Mouse (Mus musculus): ENCODE measurements around the gene Bach2. TPM values are rescaled to one million over a fixed set of nuclear protein-coding genes. Genes with fewer than 3 reads are reported as not detected.
A peak's percentile ranks its signal among the peaks of the same experiment; 100 is the strongest.

Gene Bach2
- polyA plus RNA-seq, 1 experiment from 2014 or later, result 16.4 TPM

DNA sequence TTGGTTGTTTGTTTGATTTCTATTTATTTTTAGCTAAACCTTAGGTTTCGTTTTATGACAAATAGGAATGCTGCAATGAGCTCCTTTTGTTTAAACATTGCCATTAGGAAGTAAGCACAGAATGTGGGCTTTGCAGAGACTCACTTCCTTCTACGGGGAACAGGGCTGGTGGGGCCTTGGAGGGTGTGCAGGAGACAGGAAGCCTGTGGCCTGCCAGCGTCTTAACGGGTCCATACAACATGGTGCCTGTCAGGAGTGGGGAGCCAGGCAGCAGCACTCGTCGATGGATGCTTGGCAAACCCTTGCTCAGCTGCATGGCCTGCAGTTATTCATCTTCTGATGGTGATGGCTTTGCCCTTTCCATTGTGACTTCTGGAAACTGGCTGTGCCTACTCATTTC lies 41.8 kb downstream of the Bach2 start:
- no peak for DNase-seq (ENCODE audit: low spot score)
- ATAC-seq (ENCODE audit: insufficient number of reproducible peaks, low FRiP score, low TSS enrichment, low read depth), result no peak
- H3K27ac ChIP-seq (replicated peaks; ENCODE audit: low read depth, low read length), result no peak overlapping the region; the same call in 1 of the 2 replicates
- no peaks in the 10 kb centered on the region for H3K36me3 ChIP-seq (ENCODE audit: control insufficient read depth, insufficient read depth, low read length)
- no peak overlapping the region for H3K9ac ChIP-seq (ENCODE audit: low read length)
- H3K4me1 ChIP-seq (ENCODE audit: control insufficient read depth, insufficient read depth, low read length), result peaks cover 5% of the 10 kb centered on the region; the same call in 1 of the 2 replicates
- H3K4me3 ChIP-seq (ENCODE audit: low read depth, low read length), result no peak overlapping the region
- 32% methylated on average over 6 of the region's 6 CpGs for WGBS
- no peaks in the 10 kb centered on the region for H3K27me3 ChIP-seq (ENCODE audit: control insufficient read depth, insufficient read depth, low read length)
- H3K9me3 ChIP-seq (ENCODE audit: control insufficient read depth, low read length), result no peaks in the 10 kb centered on the region
- H3K4me2 ChIP-seq (ENCODE audit: low read depth, severe bottlenecking), result no peak overlapping the region

DNA sequence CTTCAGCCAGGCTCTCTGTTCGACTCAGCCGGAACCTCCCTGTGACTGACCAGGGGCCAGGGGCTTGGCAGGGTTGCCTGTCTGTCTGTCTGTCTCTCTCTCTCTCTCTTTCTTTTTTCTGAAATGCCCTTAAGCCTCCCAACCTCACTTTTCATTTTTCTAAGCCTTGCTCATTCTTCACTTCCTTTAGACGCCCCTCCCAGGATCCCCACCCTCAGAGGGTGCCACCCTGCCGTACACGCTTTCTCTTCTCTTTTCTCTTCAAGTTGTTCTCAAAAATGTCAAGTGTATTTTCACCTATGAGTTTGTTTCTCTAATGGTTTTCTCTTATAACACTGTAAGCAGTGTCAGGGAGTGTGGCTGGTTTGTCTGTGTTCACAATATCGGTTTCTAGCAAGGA lies 42.7 kb downstream of the Bach2 start:
- DNase-seq (ENCODE audit: low spot score), result no peak
- no peak overlapping the region for H3K4me2 ChIP-seq (ENCODE audit: low read depth, severe bottlenecking)
- H3K9me3 ChIP-seq (ENCODE audit: control insufficient read depth, low read length), result no peaks in the 10 kb centered on the region
- 88% methylated on average over 6 of the region's 6 CpGs for WGBS
- no peak overlapping the region for H3K4me3 ChIP-seq (ENCODE audit: low read depth, low read length)
- H3K9ac ChIP-seq (ENCODE audit: low read length), result no peak overlapping the region
- H3K27ac ChIP-seq (replicated peaks; ENCODE audit: low read depth, low read length), result no peak overlapping the region
- H3K4me1 ChIP-seq (ENCODE audit: control insufficient read depth, insufficient read depth, low read length), result peaks cover 5% of the 10 kb centered on the region; the same call in 1 of the 2 replicates
- H3K36me3 ChIP-seq (ENCODE audit: control insufficient read depth, insufficient read depth, low read length), result no peaks in the 10 kb centered on the region
- no peaks in the 10 kb centered on the region for H3K27me3 ChIP-seq (ENCODE audit: control insufficient read depth, insufficient read depth, low read length)
- ATAC-seq (ENCODE audit: insufficient number of reproducible peaks, low FRiP score, low TSS enrichment, low read depth), result no peak

- Histone ChIP-seq H3K9me3 (ENCODE audit: control insufficient read depth, low read length) (no peaks in the 10 kb centered on the region), H3K4me1 (ENCODE audit: control insufficient read depth, insufficient read depth, low read length) (peaks cover 14% of the 10 kb centered on the region), H3K36me3 (ENCODE audit: control insufficient read depth, insufficient read depth, low read length) (no peaks in the 10 kb centered on the region), H3K4me2 (ENCODE audit: low read depth, severe bottlenecking) (no peak overlapping the region), H3K9ac (ENCODE audit: low read length) (no peak overlapping the region), H3K27ac (replicated peaks; ENCODE audit: low read depth, low read length) (no peak overlapping the region), H3K4me3 (ENCODE audit: low read depth, low read length) (no peak overlapping the region), H3K27me3 (ENCODE audit: control insufficient read depth, insufficient read depth, low read length) (no peaks in the 10 kb centered on the region)
- ATAC-seq (ENCODE audit: insufficient number of reproducible peaks, low FRiP score, low TSS enrichment, low read depth) (no peak), DNase-seq (ENCODE audit: low spot score) (peak; percentile 20)
- WGBS, result 88% methylated on average over 8 of the region's 8 CpGs
Measured at GRCm38 (mm10) chr4:32286405-32286804, 47.8 kb downstream of the Bach2 start.

DNA sequence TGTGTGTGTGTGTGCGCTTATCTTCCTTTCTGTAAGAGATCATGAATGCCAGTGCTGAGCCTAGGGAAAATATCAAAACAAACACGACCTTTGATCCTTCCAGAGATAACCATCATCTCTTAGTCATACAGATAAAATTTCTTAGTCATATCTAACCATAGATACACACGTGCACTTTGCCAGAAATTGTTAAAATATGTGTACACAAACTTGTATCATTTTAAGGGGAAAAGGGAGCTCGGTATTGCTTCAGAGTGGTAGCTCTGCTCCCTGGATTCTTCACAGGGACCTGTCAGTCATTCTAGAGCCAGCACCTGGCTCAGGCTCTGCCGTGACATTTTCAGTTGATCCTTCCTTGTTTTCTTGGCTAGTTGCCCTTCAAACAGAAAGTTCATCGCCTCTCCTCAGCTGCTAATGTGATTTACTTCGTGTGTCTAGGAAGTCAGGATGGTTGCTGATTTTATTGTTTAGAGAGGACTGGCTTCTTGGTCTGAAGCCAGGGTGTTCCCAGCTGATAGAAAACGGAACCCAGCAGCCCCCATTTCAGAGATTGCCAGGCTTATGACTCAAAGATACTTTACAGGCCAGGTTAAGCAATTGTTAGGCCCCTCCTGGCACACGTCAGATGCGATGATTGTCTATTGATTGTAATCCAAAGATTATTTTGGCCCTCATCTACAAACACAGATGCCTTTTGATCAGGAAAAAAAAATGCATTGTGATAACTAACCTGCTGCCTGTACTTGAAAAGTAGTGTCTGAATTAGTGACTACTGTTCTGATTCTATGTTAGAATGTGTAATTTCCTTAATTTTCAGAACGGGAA lies 49.6 kb downstream of the Bach2 start:
- Histone ChIP-seq H3K4me2 (ENCODE audit: low read depth, severe bottlenecking) (no peak overlapping the region), H3K4me1 (ENCODE audit: control insufficient read depth, insufficient read depth, low read length) (peaks cover 24% of the 10 kb centered on the region), H3K9ac (ENCODE audit: low read length) (no peak overlapping the region; the same call in 1 of the 2 replicates), H3K27ac (replicated peaks; ENCODE audit: low read depth, low read length) (0 out of 2 replicates have a peak overlapping the region, but pooled peaks have one; percentile 12), H3K9me3 (ENCODE audit: control insufficient read depth, low read length) (no peaks in the 10 kb centered on the region), H3K4me3 (ENCODE audit: low read depth, low read length) (no peak overlapping the region), H3K36me3 (ENCODE audit: control insufficient read depth, insufficient read depth, low read length) (no peaks in the 10 kb centered on the region), H3K27me3 (ENCODE audit: control insufficient read depth, insufficient read depth, low read length) (no peaks in the 10 kb centered on the region)
- peak; percentile 18 for DNase-seq (ENCODE audit: low spot score)
- WGBS, result 57% methylated on average over 11 of the region's 11 CpGs
- no peak for ATAC-seq (ENCODE audit: insufficient number of reproducible peaks, low FRiP score, low TSS enrichment, low read depth)

DNA sequence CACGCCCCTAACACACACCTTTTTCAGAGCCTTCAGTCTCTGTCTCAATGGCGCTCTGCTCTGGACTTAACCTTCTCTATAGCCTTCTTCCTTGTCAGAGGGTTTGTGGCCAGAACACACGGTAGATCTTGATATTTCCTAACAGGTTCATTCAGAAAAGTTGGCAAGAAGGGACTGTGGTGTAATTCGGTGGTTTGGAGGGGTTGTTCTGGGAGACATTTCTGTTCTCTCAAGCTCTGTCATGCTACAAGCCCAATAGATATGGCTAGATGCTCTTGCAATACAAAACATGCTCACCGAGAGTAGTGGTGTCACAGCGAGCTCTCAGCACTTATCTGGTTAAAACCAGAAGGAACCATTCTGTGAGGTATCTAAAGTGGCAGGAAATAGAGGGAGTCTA lies 51.2 kb downstream of the Bach2 start:
- ATAC-seq (ENCODE audit: insufficient number of reproducible peaks, low FRiP score, low TSS enrichment, low read depth) (no peak), DNase-seq (ENCODE audit: low spot score) (no peak)
- H3K9ac ChIP-seq (ENCODE audit: low read length), result no peak overlapping the region
- peaks cover 28% of the 10 kb centered on the region for H3K4me1 ChIP-seq (ENCODE audit: control insufficient read depth, insufficient read depth, low read length)
- H3K27me3 ChIP-seq (ENCODE audit: control insufficient read depth, insufficient read depth, low read length), result no peaks in the 10 kb centered on the region
- WGBS, result 79% methylated on average over 6 of the region's 6 CpGs
- H3K9me3 ChIP-seq (ENCODE audit: control insufficient read depth, low read length), result no peaks in the 10 kb centered on the region
- no peak overlapping the region for H3K27ac ChIP-seq (replicated peaks; ENCODE audit: low read depth, low read length)
- no peaks in the 10 kb centered on the region for H3K36me3 ChIP-seq (ENCODE audit: control insufficient read depth, insufficient read depth, low read length)
- H3K4me2 ChIP-seq (ENCODE audit: low read depth, severe bottlenecking), result no peak overlapping the region
- H3K4me3 ChIP-seq (ENCODE audit: low read depth, low read length), result no peak overlapping the region

DNA sequence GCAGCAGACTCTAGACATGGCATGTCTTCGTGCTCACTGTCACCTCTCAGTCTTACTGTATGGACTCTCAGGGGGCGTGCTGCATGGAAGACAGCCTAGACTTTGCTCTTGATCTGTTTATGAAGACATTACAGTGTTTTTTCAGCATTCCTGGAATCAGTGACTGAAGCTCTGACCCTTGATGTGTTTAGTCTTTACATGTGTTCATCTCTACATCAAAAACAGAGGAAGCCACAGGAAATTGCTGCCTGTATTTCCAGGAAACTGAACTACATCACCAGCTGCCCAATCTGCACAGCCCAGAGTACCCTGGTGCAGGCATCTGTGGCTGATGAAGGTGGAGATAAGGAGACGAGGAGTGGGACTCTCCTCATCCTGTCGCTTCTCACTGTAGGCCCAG lies 52.8 kb downstream of the Bach2 start:
- WGBS, result 80% methylated on average over 4 of the region's 4 CpGs
- H3K27me3 ChIP-seq (ENCODE audit: control insufficient read depth, insufficient read depth, low read length), result no peaks in the 10 kb centered on the region
- H3K4me3 ChIP-seq (ENCODE audit: low read depth, low read length), result no peak overlapping the region
- H3K9ac ChIP-seq (ENCODE audit: low read length), result no peak overlapping the region
- no peak overlapping the region for H3K27ac ChIP-seq (replicated peaks; ENCODE audit: low read depth, low read length)
- ATAC-seq (ENCODE audit: insufficient number of reproducible peaks, low FRiP score, low TSS enrichment, low read depth), result no peak
- H3K4me1 ChIP-seq (ENCODE audit: control insufficient read depth, insufficient read depth, low read length), result peaks cover 28% of the 10 kb centered on the region
- no peak overlapping the region for H3K4me2 ChIP-seq (ENCODE audit: low read depth, severe bottlenecking)
- no peaks in the 10 kb centered on the region for H3K9me3 ChIP-seq (ENCODE audit: control insufficient read depth, low read length)
- no peaks in the 10 kb centered on the region for H3K36me3 ChIP-seq (ENCODE audit: control insufficient read depth, insufficient read depth, low read length)
- DNase-seq (ENCODE audit: low spot score), result no peak

DNA sequence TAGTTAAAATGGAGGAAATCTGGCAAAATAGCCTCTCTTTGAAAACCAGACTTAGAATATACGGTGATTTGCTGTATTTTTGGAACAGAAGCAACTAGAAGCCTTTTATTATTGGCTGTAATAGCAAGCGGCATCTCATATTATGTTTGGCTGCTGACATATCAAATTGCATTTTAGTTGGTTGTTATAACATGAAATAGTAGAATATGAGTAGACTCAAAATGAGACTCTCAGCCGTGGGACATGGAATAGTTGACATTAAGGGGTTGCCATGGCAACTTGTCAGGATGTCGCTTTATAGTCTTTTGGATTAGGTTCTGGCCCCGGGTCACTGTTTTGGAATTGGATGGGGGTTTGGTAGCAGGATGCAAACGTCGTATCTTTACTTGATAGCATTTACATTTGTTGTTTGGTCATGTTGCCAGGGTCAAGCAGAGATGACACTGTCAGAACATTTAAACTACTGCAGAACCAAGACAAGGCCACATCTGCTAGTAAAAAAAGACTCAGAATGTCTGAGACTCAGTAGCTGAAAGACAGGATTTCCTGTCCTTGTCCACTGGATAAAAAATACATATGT lies 55.2 kb downstream of the Bach2 start:
- Histone ChIP-seq H3K9ac (ENCODE audit: low read length) (no peak overlapping the region), H3K9me3 (ENCODE audit: control insufficient read depth, low read length) (no peaks in the 10 kb centered on the region), H3K27me3 (ENCODE audit: control insufficient read depth, insufficient read depth, low read length) (no peaks in the 10 kb centered on the region), H3K4me1 (ENCODE audit: control insufficient read depth, insufficient read depth, low read length) (peaks cover 23% of the 10 kb centered on the region; the same call in 1 of the 2 replicates), H3K36me3 (ENCODE audit: control insufficient read depth, insufficient read depth, low read length) (no peaks in the 10 kb centered on the region), H3K4me3 (ENCODE audit: low read depth, low read length) (no peak overlapping the region), H3K4me2 (ENCODE audit: low read depth, severe bottlenecking) (no peak overlapping the region), H3K27ac (replicated peaks; ENCODE audit: low read depth, low read length) (no peak overlapping the region)
- ATAC-seq (ENCODE audit: insufficient number of reproducible peaks, low FRiP score, low TSS enrichment, low read depth), result no peak
- DNase-seq (ENCODE audit: low spot score), result no peak
- 65% methylated on average over 7 of the region's 7 CpGs for WGBS

- Histone ChIP-seq H3K27me3 (ENCODE audit: control insufficient read depth, insufficient read depth, low read length) (no peaks in the 10 kb centered on the region), H3K4me3 (ENCODE audit: low read depth, low read length) (no peak overlapping the region), H3K4me1 (ENCODE audit: control insufficient read depth, insufficient read depth, low read length) (peaks cover 14% of the 10 kb centered on the region), H3K9me3 (ENCODE audit: control insufficient read depth, low read length) (no peaks in the 10 kb centered on the region), H3K9ac (ENCODE audit: low read length) (no peak overlapping the region), H3K27ac (replicated peaks; ENCODE audit: low read depth, low read length) (peak overlapping the region; percentile 2; the same call in 1 of the 2 replicates), H3K36me3 (ENCODE audit: control insufficient read depth, insufficient read depth, low read length) (no peaks in the 10 kb centered on the region), H3K4me2 (ENCODE audit: low read depth, severe bottlenecking) (no peak overlapping the region)
- ATAC-seq (ENCODE audit: insufficient number of reproducible peaks, low FRiP score, low TSS enrichment, low read depth) (peak; percentile 70), DNase-seq (ENCODE audit: low spot score) (no peak)
- 38% methylated on average over 6 of the region's 6 CpGs for WGBS
Measured at GRCm38 (mm10) chr4:32297071-32297671, 58.6 kb downstream of the Bach2 start.
